Mouse (Mus musculus): ENCODE measurements around the gene Atxn7l2.

The Atxn7l2 gene

GRCm38 (mm10) chr3:108180514-108180913, 30.2 kb downstream of the Atxn7l2 start:
- DNase-seq (ENCODE audit: low read depth in 1 of 2, low spot score in 2 of 2): no peak

- no peak for DNase-seq (ENCODE audit: low read depth in 1 of 2, low spot score in 2 of 2)
These were observed 31.7 kb downstream of the Atxn7l2 start for GRCm38 (mm10) chr3:108178756-108179715.

GRCm38 (mm10) chr3:108174672-108175531, 35.8 kb downstream of the Atxn7l2 start:
- no peak for DNase-seq (ENCODE audit: low read depth in 1 of 2, low spot score in 2 of 2)

- no peak for DNase-seq (ENCODE audit: low read depth in 1 of 2, low spot score in 2 of 2)
These were observed 41.5 kb downstream of the Atxn7l2 start for GRCm38 (mm10) chr3:108169199-108169598.

- no peak for DNase-seq (ENCODE audit: low read depth in 1 of 2, low spot score in 2 of 2)
These were observed 43.2 kb downstream of the Atxn7l2 start for GRCm38 (mm10) chr3:108167499-108167898.

GRCm38 (mm10) chr3:108166486-108167211, 44.1 kb downstream of the Atxn7l2 start:
- no peak for DNase-seq (ENCODE audit: low read depth in 1 of 2, low spot score in 2 of 2)

- DNase-seq (ENCODE audit: low read depth in 1 of 2, low spot score in 2 of 2): no peak
These were observed 45.0 kb downstream of the Atxn7l2 start for GRCm38 (mm10) chr3:108165532-108166315.

- DNase-seq (ENCODE audit: low read depth in 1 of 2, low spot score in 2 of 2): peak; percentile 39 to 65
These were observed 45.9 kb downstream of the Atxn7l2 start for GRCm38 (mm10) chr3:108164807-108165206.

GRCm38 (mm10) chr3:108164091-108164490, 46.6 kb downstream of the Atxn7l2 start:
- no peak for DNase-seq (ENCODE audit: low read depth in 1 of 2, low spot score in 2 of 2)

- no peak for DNase-seq (ENCODE audit: low read depth in 1 of 2, low spot score in 2 of 2)
These were observed 52.2 kb downstream of the Atxn7l2 start for GRCm38 (mm10) chr3:108158383-108159037.

- no peak for DNase-seq (ENCODE audit: low read depth in 1 of 2, low spot score in 2 of 2)
These were observed 56.1 kb downstream of the Atxn7l2 start, which contains the start of gene Gpr61 for GRCm38 (mm10) chr3:108154656-108155055. Gene Gpr61 (minus strand): TSS chr3:108154882.

- DNase-seq (ENCODE audit: low read depth in 1 of 2, low spot score in 2 of 2): no peak
These were observed 58.4 kb downstream of the Atxn7l2 start for GRCm38 (mm10) chr3:108152290-108152689.
